Mouse (Mus musculus): ENCODE measurements around the gene Wdr81.

GRCm38 (mm10) chr11:75441034-75441433 is 13.5 kb downstream of the Wdr81 start:
- TF ChIP-seq POLR2A (IDR thresholded peaks at IDR 0.05; ENCODE audit: extremely low read depth, insufficient read depth, low read length) (no peak), CTCF (IDR thresholded peaks at IDR 0.05; ENCODE audit: extremely low read depth, insufficient read depth, low read length) (no peak)

Data from cortical plate, adult 2 months (tissue).